Mouse (Mus musculus) C2C12 (cell line): ENCODE measurements around the gene Slc13a3.

Experiments used
- CTCF ChIP-seq: IDR thresholded peaks from one replicate; pipeline ENCODE4 v1.5.1; 2011; ENCODE audit not compliant: control insufficient read depth, insufficient read depth, insufficient read length
- MAX ChIP-seq: IDR thresholded peaks from one replicate; pipeline ENCODE4 v1.6.1; 2011; ENCODE audit warnings: mild to moderate bottlenecking, control low read depth
- MYOD1 ChIP-seq: IDR thresholded peaks from one replicate; pipeline ENCODE4 v1.6.1; 2011; ENCODE audit warnings: low read depth; ENCODE audit not compliant: control insufficient read depth, insufficient read length
- MYOG ChIP-seq: IDR thresholded peaks from one replicate; pipeline ENCODE4 v1.6.1; 2011; ENCODE audit not compliant: control insufficient read depth, insufficient read length; ENCODE audit errors: extremely low read depth
- USF1 ChIP-seq: IDR thresholded peaks from one replicate; pipeline ENCODE4 v1.6.1; 2011; ENCODE audit warnings: low read depth, mild to moderate bottlenecking, control low read depth, moderate library complexity

DNA sequence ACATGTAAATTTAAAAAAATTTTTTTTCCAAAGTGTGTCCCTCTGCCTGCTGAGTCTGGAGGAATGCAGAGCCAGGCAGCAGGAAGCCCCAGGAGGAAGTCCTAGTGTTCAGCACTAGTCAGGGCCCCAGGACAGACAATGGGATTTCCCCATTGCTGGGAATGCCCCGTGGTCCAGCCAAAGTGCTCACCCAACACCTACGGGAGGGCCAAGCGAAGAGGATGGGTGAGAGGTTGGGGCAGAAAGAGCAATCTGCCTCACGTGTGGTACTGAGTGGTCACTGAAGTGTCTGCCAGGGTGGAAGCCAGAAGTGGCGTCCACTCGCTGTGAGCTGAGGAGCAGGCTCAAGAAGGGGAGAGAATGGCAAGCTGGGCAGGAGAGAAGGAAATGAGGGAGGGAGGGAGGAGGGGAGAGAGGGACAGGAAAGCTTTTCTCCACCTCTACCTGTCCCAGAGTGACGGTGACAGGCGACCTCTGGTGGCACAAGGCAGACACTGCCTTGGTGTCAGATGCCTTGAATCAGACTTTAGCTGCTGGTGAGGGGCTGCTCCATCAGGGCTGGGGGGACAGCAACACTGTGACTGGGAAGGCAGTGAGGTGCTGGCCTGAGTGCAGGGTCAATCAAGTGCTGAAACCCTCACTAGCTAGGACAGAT is 14.0 kb upstream of the Slc13a3 start:
- TF ChIP-seq MAX = no peak
- no peak for TF ChIP-seq MYOD1
- TF ChIP-seq CTCF = peak; percentile 82
- TF ChIP-seq USF1 = no peak
- TF ChIP-seq MYOG = no peak
